Mouse (Mus musculus) kidney, adult 2 months (tissue): ENCODE measurements at regions not wholly inside any gene's neighbourhood (a gene's known extent, or its start where the extent isn't known, plus 50 kb on each side); places are given as distances from the start of the nearest gene placed in this dataset.

Experiments used
- CTCF ChIP-seq: fragments of 200-500 bp; conservative IDR thresholded peaks from 2 replicates; pipeline ENCODE4 v1.5.1; 2011; ENCODE audit warnings: low read depth, mild to moderate bottlenecking, control low read depth, low read length, moderate library complexity, mixed read lengths; ENCODE audit not compliant: insufficient read depth, insufficient read length
- POLR2A ChIP-seq: fragments of 200-500 bp; IDR thresholded peaks from one replicate; pipeline ENCODE4 v1.6.1; 2011; ENCODE audit warnings: low read depth, low read length, control low read depth

GRCm38 (mm10) chr8:26690178-26690735 is 286.9 kb upstream of the Zfp703 start:
- TF ChIP-seq POLR2A (no peak), CTCF (no peak)
